Mouse (Mus musculus) bone marrow, adult 2 months (tissue): ENCODE results near the gene Hils1. TPM values are rescaled to one million over a fixed set of nuclear protein-coding genes. Genes with fewer than 3 reads are reported as not detected.

ENCODE experiments used
- H3K27ac ChIP-seq: fragments of 200-500 bp; 2 replicates; pipeline ENCODE4 v1.5.1; 2012; ENCODE audit warnings: low read depth, mild to moderate bottlenecking, control low read depth, inconsistent platforms, low read length; ENCODE audit not compliant: control insufficient read depth, poor library complexity, insufficient read depth
- H3K4me1 ChIP-seq: fragments of 200-500 bp; 2 replicates; pipeline ENCODE4 v1.6.1; 2011; ENCODE audit warnings: low read length; ENCODE audit not compliant: control insufficient read depth, insufficient read depth
- H3K4me3 ChIP-seq: fragments of 200-500 bp; replicated peaks from 2 replicates; pipeline ENCODE3; 2011; ENCODE audit warnings: mild to moderate bottlenecking, low read depth, low read length, control low read depth; ENCODE audit not compliant: control insufficient read depth
- CTCF ChIP-seq: fragments of 200-500 bp; IDR thresholded peaks from 2 replicates; pipeline ENCODE4 v1.5.1; 2011; ENCODE audit warnings: low read length, control low read depth; ENCODE audit not compliant: control insufficient read depth, insufficient read depth
- POLR2A ChIP-seq: fragments of 200-500 bp; IDR thresholded peaks from 2 replicates; pipeline ENCODE4 v1.6.1; 2011; ENCODE audit warnings: low read depth, mild to moderate bottlenecking, control low read depth, low read length, borderline replicate concordance; ENCODE audit not compliant: control insufficient read depth
- WGBS: fragments of 180-500 bp; shearing (Covaris S2); methylation state at CpG from one replicate; pipeline ENCODE4 v1.1.7; 2018; 5-methylcytosine and 5-hydroxymethylcytosine counted together
- polyA plus RNA-seq: library from polyadenylated mRNA; stranded (reverse); fragments of >200 nt; gene quantifications from 2 replicates; pipeline ENCODE4 v1.2.4, GENCODE M21; 2011; ENCODE audit warnings: low replicate concordance; ENCODE audit not compliant: missing spikeins, insufficient read depth, insufficient read length

Hils1 gene
- polyA plus RNA-seq, 1 experiment = not detected

GRCm38 (mm10) chr11:95011416-95011815 lies 44.0 kb downstream of the Hils1 start:
- Histone ChIP-seq H3K27ac (peak overlapping the region; percentile 83), H3K4me3 (peak overlapping the region; percentile 70), H3K4me1 (peaks cover 1% of the 10 kb centered on the region; the same call in 1 of the 2 replicates)
- WGBS = 22% methylated on average over 1 of the region's 1 CpGs
- TF ChIP-seq POLR2A = no peak

GRCm38 (mm10) chr11:95012075-95012474 lies 44.7 kb downstream of the Hils1 start:
- Histone ChIP-seq H3K4me1 (no peaks in the 10 kb centered on the region), H3K4me3 (peak overlapping the region; percentile 7)
- WGBS = 22% methylated on average over 3 of the region's 3 CpGs

GRCm38 (mm10) chr11:95012487-95012886 lies 45.1 kb downstream of the Hils1 start:
- Histone ChIP-seq H3K27ac (peak overlapping the region; percentile 62), H3K4me1 (no peaks in the 10 kb centered on the region), H3K4me3 (peak overlapping the region; percentile 19)
- TF ChIP-seq POLR2A (no peak), CTCF (no peak)
- WGBS = 54% methylated on average over 3 of the region's 3 CpGs

More at GRCm38 (mm10) chr11:95012075-95012474, 44.7 kb downstream of the Hils1 start:
- H3K27ac ChIP-seq = peak overlapping the region; percentile 83
- TF ChIP-seq POLR2A (peak; percentile 51), CTCF (no peak)

DNA sequence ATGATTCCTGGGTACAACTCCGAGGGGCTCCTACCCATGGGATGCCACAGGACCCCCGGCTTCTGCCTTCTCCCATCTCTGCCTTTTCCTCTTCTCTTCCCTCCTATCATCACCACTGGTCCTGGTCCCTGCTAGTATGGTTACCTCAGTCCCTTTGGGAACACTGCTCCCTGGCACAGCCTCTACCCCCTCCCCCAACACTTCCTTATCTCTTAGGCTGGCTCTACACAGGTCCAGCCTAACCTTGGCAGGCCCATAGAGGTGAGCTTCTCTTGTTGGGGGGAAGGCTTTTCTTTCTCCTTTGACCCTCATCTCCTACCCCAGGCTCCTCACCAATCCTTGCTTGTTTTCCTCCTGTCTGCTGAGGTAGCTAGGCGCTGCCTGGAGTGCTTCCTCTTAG lies 48.1 kb downstream of the Hils1 start:
- Histone ChIP-seq H3K4me1 (no peaks in the 10 kb centered on the region), H3K27ac (no peak overlapping the region), H3K4me3 (no peak overlapping the region)
- TF ChIP-seq CTCF (no peak), POLR2A (no peak)
- WGBS = 86% methylated on average over 3 of the region's 3 CpGs

Other genes with a start within 250 kb of the Hils1 start
- not detected in 2 replicates for gene Cdc34b, start 225.8 kb upstream of the Hils1 start, polyA plus RNA-seq
- gene Tmem92, start 184.9 kb upstream of the Hils1 start, polyA plus RNA-seq = not detected in 2 replicates
- gene Col1a1, start 31.4 kb upstream of the Hils1 start, polyA plus RNA-seq = 30.0 and 79.6 TPM in 2 replicates
- not detected in 2 replicates for gene Sgca, start 8.7 kb downstream of the Hils1 start, polyA plus RNA-seq
- gene Ppp1r9b, start 23.4 kb downstream of the Hils1 start, polyA plus RNA-seq = 68.1 and 73.2 TPM in 2 replicates
- gene Samd14, start 42.3 kb downstream of the Hils1 start, polyA plus RNA-seq = 54.0 and 80.3 TPM in 2 replicates
- 3.2 and 8.1 TPM in 2 replicates for gene Pdk2, start 73.8 kb downstream of the Hils1 start, polyA plus RNA-seq
- gene Itga3, start 109.2 kb downstream of the Hils1 start, polyA plus RNA-seq = 0.27 and 2.1 TPM in 2 replicates
- 0.57 TPM in 1 of 2 replicates, not detected in the other for gene Dlx3, start 152.5 kb downstream of the Hils1 start, polyA plus RNA-seq
- gene Dlx4, start 178.7 kb downstream of the Hils1 start, polyA plus RNA-seq = not detected in 2 replicates